Mouse (Mus musculus) E14TG2a.4 (cell line): ENCODE results near the gene Asb1.

Experiments used
- CTCF ChIP-seq: conservative IDR thresholded peaks from 2 replicates; pipeline ENCODE4 v1.5.1; 2014; ENCODE audit warnings: low read length
- POU5F1 ChIP-seq: IDR thresholded peaks from 2 replicates; pipeline ENCODE4 v1.6.1; 2014; ENCODE audit warnings: low read length, borderline replicate concordance

- TF ChIP-seq CTCF (no peak), POU5F1 (no peak)
Measured at GRCm38 (mm10) chr1:91525838-91526237, 14.5 kb upstream of the Asb1 start.
